Mouse (Mus musculus) spleen, postnatal 10 days (tissue): ENCODE results near the gene Sox15.
"Not testable (repeated sequence)": the region's sequence is repeated elsewhere in the genome, so short reads cannot be mapped to it uniquely, and the experiment has no call there.

Source experiments
- DNase-seq, 2 experiments: peaks; one replicate each; pipeline ENCODE4 v3.0.0; 2021 to 2022; ENCODE audit warnings: low spot score in 2 of 2

Sox15 gene

GRCm38 (mm10) chr11:69655264-69656064 is at the start of gene Sox15:
Gene Sox15, plus strand, starts transcription at chr11:69655314.
- peak; percentile 43 to 75 for DNase-seq

DNA sequence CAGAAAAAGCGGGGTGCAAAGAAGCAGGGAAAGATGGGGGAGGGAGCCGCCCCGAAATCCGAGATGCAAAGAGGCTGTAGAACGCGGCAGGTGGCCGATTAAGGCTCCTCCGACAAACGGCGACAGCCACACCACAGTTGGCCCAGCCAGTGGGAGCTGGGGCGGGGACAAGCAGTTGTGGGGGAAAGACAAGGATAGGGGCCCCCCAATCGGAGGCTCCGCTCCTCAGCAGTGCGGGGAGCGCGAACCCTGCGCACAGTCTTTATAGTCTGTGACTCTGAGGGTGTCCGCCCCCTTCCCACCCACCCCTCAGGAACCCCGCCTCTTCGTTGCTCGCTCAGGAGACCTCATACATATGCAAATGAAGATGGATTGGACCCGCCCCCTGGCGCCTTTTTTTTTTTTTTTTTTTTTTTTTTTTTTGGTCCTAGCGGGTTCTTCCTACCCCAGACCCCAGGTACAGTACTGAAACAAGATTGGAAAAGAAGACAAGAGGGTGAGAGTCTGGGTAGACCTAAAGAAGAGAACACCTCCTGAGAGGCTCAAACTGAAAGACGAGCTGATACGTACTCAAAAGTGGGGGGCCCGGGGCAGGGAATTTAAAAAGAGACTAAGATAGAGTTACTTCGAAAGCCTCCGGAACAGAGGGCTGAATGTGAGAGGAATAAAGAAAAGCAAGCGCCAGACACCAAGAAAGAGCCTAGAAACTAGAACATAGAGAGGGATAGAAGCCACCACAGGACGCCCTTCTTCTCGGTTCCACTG is 49.2 kb upstream of the Sox15 start, which contains the start of gene Atp1b2:
Atp1b2 (minus strand) TSS at position 217 of the 765 bp plus-strand sequence.
- DNase-seq: peak; percentile 81 to 84

DNA sequence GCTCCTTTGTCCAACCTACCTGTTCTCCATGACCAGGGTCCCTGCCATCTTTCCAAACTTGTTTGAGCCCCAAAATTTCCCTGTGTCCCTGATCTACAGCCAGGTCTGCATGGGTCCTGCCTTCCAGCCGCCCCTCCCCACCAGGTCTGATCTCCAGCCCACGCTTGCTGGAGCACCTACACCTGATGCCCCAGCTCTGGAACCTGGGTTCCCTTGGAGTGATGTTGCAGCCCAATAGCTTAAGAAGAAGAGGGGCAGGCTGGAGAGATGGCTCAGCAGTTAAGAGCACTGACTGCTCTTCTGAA is 48.7 kb upstream of the Sox15 start:
- no peak for DNase-seq

GRCm38 (mm10) chr11:69606832-69607231 is 48.3 kb upstream of the Sox15 start:
- no peak for DNase-seq

- DNase-seq: no peak
Observed at GRCm38 (mm10) chr11:69608525-69608924, 46.6 kb upstream of the Sox15 start.

GRCm38 (mm10) chr11:69609416-69609815 is 45.7 kb upstream of the Sox15 start:
- DNase-seq: no peak

GRCm38 (mm10) chr11:69610899-69611298 is 44.2 kb upstream of the Sox15 start:
- no peak for DNase-seq

GRCm38 (mm10) chr11:69613553-69614256 is 41.4 kb upstream of the Sox15 start:
- peak; percentile 84 to 88 for DNase-seq

DNA sequence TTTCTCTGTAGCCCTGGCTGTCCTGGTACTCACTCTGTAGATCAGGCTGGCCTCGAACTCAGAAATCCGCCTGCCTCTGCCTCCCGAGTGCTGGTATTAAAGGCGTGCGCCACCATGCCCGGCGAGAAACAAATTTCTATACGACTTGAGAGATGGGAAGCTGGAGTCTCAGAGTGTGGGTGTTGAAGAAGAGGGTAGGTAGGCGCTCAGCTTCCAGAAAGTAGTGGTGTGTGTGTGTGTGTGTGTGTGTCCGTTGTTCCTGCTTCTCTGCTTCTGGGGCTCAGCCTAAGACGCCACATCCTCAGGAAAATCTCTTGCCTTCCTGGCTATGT is 40.9 kb upstream of the Sox15 start:
- not testable (repeated sequence) for DNase-seq

- DNase-seq: no peak
Observed at GRCm38 (mm10) chr11:69616781-69617180, 38.3 kb upstream of the Sox15 start.

- no peak for DNase-seq
Observed at GRCm38 (mm10) chr11:69617805-69618204, 37.3 kb upstream of the Sox15 start, which contains the start of gene Shbg. Gene Shbg, minus strand, starts transcription at chr11:69617905.

DNA sequence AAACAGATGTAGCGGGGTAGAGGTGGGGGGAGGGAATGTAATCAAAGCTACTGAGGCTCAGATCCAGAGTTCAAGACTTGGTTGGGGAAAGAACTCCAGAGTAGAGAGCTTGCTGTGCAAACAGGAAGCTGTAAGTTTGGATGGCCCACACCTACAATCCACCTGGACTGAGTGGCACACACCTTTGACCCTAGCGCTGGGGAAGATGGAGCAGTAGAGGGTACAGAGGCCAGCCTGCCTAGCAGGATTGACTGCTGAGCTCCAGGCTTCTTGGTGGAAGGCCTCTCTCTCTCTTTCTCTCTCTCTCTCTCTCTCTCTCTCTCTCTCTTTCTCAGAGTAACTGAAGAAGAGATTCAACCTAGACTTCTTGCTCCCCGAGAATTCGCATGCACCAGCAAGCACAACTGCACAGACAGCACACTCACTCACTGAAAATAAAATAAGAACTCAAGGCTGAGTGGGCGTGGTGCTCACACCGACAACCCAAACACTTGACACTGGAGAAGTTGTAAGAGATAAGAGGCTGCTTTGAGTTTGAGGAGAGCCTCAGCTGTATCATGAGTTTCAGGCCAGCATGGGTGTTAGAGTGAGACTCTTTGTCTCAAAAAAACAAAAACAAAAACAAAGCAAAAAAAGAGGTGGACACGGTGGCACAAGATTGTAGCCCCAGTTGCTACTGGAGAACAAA is 34.6 kb upstream of the Sox15 start:
- DNase-seq: no peak

DNA sequence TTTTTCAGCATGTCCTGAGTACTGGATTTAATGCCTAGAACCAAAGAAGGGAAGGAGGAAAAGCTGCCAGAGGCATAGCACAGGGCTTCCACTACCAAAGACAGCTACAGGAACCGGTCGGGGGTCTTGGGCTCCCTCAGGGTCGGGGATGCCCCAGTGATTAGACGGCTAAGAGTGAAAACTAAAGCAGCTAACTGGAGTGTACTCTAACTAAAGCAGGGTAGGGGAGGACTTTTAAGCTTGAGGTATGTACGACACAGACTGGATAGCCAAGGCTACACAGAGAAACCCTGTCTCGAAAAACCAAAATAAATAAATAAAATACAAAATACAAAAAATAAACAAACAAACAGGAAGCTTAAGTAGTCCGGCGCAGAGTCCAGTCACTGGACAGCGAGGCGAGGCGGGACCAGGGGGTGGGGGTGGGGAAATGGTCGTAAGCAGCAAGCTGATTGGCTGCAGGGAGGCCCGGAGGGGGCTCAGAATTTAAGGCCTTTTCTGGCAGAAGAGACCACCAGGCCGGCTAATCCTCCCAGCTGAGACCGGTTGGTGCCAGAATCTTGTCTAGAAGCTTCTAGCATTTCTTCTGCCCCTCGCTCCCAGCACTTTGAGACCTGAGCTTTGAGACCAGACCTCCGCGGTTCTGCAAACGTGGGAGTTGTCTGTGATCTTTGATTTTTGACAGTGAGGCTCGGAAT is 33.4 kb upstream of the Sox15 start, which contains the start of gene Sat2:
Sat2 (plus strand) TSS at position 454 of the 698 bp plus-strand sequence.
- DNase-seq: no peak

DNA sequence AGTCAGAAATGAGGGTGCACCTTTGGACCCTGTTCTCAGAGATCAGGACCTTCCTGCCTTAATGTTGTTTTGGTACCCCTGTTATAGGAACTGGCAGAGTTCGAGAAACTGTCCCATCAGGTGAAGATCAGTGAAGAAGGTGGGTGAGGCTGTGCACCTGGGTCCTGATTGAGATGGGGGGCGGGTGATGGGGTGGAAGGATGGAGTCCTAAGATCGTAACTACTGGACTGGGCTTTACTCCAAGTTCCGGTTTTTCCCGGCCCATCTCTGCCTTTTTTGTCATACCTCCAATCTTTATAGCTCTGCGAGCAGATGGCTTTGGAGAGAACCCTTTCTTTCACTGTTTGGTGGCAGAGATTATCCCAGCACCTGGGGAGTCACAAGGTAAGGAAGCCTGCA is 32.7 kb upstream of the Sox15 start:
- DNase-seq: no peak

GRCm38 (mm10) chr11:69623006-69623405 is 32.1 kb upstream of the Sox15 start:
- no peak for DNase-seq

- not testable (repeated sequence) for DNase-seq
Observed at GRCm38 (mm10) chr11:69624339-69624738, 30.8 kb upstream of the Sox15 start.

- peak; percentile 81 to 88 for DNase-seq
Observed at GRCm38 (mm10) chr11:69628286-69628685, 26.8 kb upstream of the Sox15 start.

- DNase-seq: no peak
Observed at GRCm38 (mm10) chr11:69629802-69630201, 25.3 kb upstream of the Sox15 start.

- peak; percentile 100 for DNase-seq
Observed at GRCm38 (mm10) chr11:69632284-69633089, 22.6 kb upstream of the Sox15 start, which contains the start of gene Fxr2. Gene Fxr2, plus strand, starts transcription at chr11:69632990.
